Mouse (Mus musculus): ENCODE data around the gene Slc27a1. TPM values are rescaled to one million over a fixed set of nuclear protein-coding genes. Genes with fewer than 3 reads are reported as not detected.

Gene Slc27a1
- polyA plus RNA-seq, 1 experiment: 13.7 TPM

- H3K27ac ChIP-seq (ENCODE audit: insufficient read depth, low read length): no peak within 1 kb of the TSS
- 0 out of 2 replicates have a peak, but pooled peaks cover 3% of the 10 kb centered on the region for H3K4me1 ChIP-seq (ENCODE audit: control insufficient read depth, insufficient read depth, low read length)
- TF ChIP-seq CTCF (IDR thresholded peaks at IDR 0.05; ENCODE audit: borderline replicate concordance, insufficient read depth, low read length): no peak
- TF ChIP-seq POLR2A (IDR thresholded peaks at IDR 0.05; ENCODE audit: low read depth, low read length): no peak
These were observed 2.2 kb upstream of the Slc27a1 start, which contains the start of gene Nxnl1 for GRCm38 (mm10) chr8:71566501-71566900. Gene Nxnl1, minus strand, starts transcription at chr8:71566601.

GRCm38 (mm10) chr8:71567587-71567986, 1.1 kb upstream of the Slc27a1 start:
- Histone ChIP-seq H3K4me3 (ENCODE audit: insufficient read depth, low read length) (no peak overlapping the region), H3K4me1 (ENCODE audit: control insufficient read depth, insufficient read depth, low read length) (0 out of 2 replicates have a peak, but pooled peaks cover 3% of the 10 kb centered on the region), H3K27ac (ENCODE audit: insufficient read depth, low read length) (no peak overlapping the region)
- no peak for TF ChIP-seq POLR2A (IDR thresholded peaks at IDR 0.05; ENCODE audit: low read depth, low read length)
- TF ChIP-seq CTCF (IDR thresholded peaks at IDR 0.05; ENCODE audit: borderline replicate concordance, insufficient read depth, low read length): no peak

More at GRCm38 (mm10) chr8:71566501-71566900, 2.2 kb upstream of the Slc27a1 start, which contains the start of gene Nxnl1:
- no peak within 1 kb of the TSS for H3K4me3 ChIP-seq (ENCODE audit: insufficient read depth, low read length)

GRCm38 (mm10) chr8:71568941-71569340, 259 bp downstream of the Slc27a1 start:
- H3K4me3 ChIP-seq (ENCODE audit: insufficient read depth, low read length): no peak overlapping the region
- no peak overlapping the region for H3K27ac ChIP-seq (ENCODE audit: insufficient read depth, low read length)
- TF ChIP-seq POLR2A (IDR thresholded peaks at IDR 0.05; ENCODE audit: low read depth, low read length) (no peak), CTCF (IDR thresholded peaks at IDR 0.05; ENCODE audit: borderline replicate concordance, insufficient read depth, low read length) (no peak)
- H3K4me1 ChIP-seq (ENCODE audit: control insufficient read depth, insufficient read depth, low read length): 0 out of 2 replicates have a peak, but pooled peaks cover 3% of the 10 kb centered on the region

GRCm38 (mm10) chr8:71569366-71570290, 946 bp downstream of the Slc27a1 start:
- Histone ChIP-seq H3K4me3 (ENCODE audit: insufficient read depth, low read length) (peak overlapping the region; percentile 37), H3K4me1 (ENCODE audit: control insufficient read depth, insufficient read depth, low read length) (peaks cover 5% of the 10 kb centered on the region; the same call in 1 of the 2 replicates), H3K27ac (ENCODE audit: insufficient read depth, low read length) (no peak overlapping the region)
- no peak for TF ChIP-seq POLR2A (IDR thresholded peaks at IDR 0.05; ENCODE audit: low read depth, low read length)
- TF ChIP-seq CTCF (IDR thresholded peaks at IDR 0.05; ENCODE audit: borderline replicate concordance, insufficient read depth, low read length): no peak

GRCm38 (mm10) chr8:71570291-71570954, 1.7 kb downstream of the Slc27a1 start:
- Histone ChIP-seq H3K4me1 (ENCODE audit: control insufficient read depth, insufficient read depth, low read length) (peaks cover 6% of the 10 kb centered on the region; the same call in 1 of the 2 replicates), H3K4me3 (ENCODE audit: insufficient read depth, low read length) (peak overlapping the region; percentile 47), H3K27ac (ENCODE audit: insufficient read depth, low read length) (no peak overlapping the region)
- TF ChIP-seq CTCF (IDR thresholded peaks at IDR 0.05; ENCODE audit: borderline replicate concordance, insufficient read depth, low read length): no peak
- peak; percentile 68 for TF ChIP-seq POLR2A (IDR thresholded peaks at IDR 0.05; ENCODE audit: low read depth, low read length)

- no peak overlapping the region for H3K4me3 ChIP-seq (ENCODE audit: insufficient read depth, low read length)
- no peak for TF ChIP-seq CTCF (IDR thresholded peaks at IDR 0.05; ENCODE audit: borderline replicate concordance, insufficient read depth, low read length)
- TF ChIP-seq POLR2A (IDR thresholded peaks at IDR 0.05; ENCODE audit: low read depth, low read length): no peak
- H3K4me1 ChIP-seq (ENCODE audit: control insufficient read depth, insufficient read depth, low read length): peaks cover 6% of the 10 kb centered on the region; the same call in 1 of the 2 replicates
- H3K27ac ChIP-seq (ENCODE audit: insufficient read depth, low read length): no peak overlapping the region
These were observed 3.4 kb downstream of the Slc27a1 start for GRCm38 (mm10) chr8:71572077-71572476.

- no peak overlapping the region for H3K4me3 ChIP-seq (ENCODE audit: insufficient read depth, low read length)
- TF ChIP-seq CTCF (IDR thresholded peaks at IDR 0.05; ENCODE audit: borderline replicate concordance, insufficient read depth, low read length): no peak
- TF ChIP-seq POLR2A (IDR thresholded peaks at IDR 0.05; ENCODE audit: low read depth, low read length): no peak
- peaks cover 6% of the 10 kb centered on the region; the same call in 1 of the 2 replicates for H3K4me1 ChIP-seq (ENCODE audit: control insufficient read depth, insufficient read depth, low read length)
- H3K27ac ChIP-seq (ENCODE audit: insufficient read depth, low read length): no peak overlapping the region
These were observed 4.4 kb downstream of the Slc27a1 start for GRCm38 (mm10) chr8:71572847-71573633.

GRCm38 (mm10) chr8:71574426-71574825, 5.7 kb downstream of the Slc27a1 start:
- Histone ChIP-seq H3K27ac (ENCODE audit: insufficient read depth, low read length) (no peak overlapping the region), H3K4me3 (ENCODE audit: insufficient read depth, low read length) (no peak overlapping the region), H3K4me1 (ENCODE audit: control insufficient read depth, insufficient read depth, low read length) (peaks cover 9% of the 10 kb centered on the region; the same call in 1 of the 2 replicates)
- TF ChIP-seq POLR2A (IDR thresholded peaks at IDR 0.05; ENCODE audit: low read depth, low read length) (no peak), CTCF (IDR thresholded peaks at IDR 0.05; ENCODE audit: borderline replicate concordance, insufficient read depth, low read length) (no peak)

- no peak overlapping the region for H3K27ac ChIP-seq (ENCODE audit: insufficient read depth, low read length)
- H3K4me1 ChIP-seq (ENCODE audit: control insufficient read depth, insufficient read depth, low read length): peaks cover 12% of the 10 kb centered on the region; the same call in 1 of the 2 replicates
- no peak overlapping the region for H3K4me3 ChIP-seq (ENCODE audit: insufficient read depth, low read length)
- TF ChIP-seq POLR2A (IDR thresholded peaks at IDR 0.05; ENCODE audit: low read depth, low read length) (no peak), CTCF (IDR thresholded peaks at IDR 0.05; ENCODE audit: borderline replicate concordance, insufficient read depth, low read length) (no peak)
These were observed 6.3 kb downstream of the Slc27a1 start for GRCm38 (mm10) chr8:71575020-71575419.
